Mouse (Mus musculus) kidney, embryonic 15.5 days (tissue): ENCODE data around the gene Edem3. TPM values are rescaled to one million over a fixed set of nuclear protein-coding genes. Genes with fewer than 3 reads are reported as not detected.
"Not testable (repeated sequence)": the region's sequence is repeated elsewhere in the genome, so short reads cannot be mapped to it uniquely, and the experiment has no call there.

Experiments used
- ATAC-seq: fragments of 200-750 bp; cut with Nextera tagmentation; replicated peaks from 2 replicates; pipeline ENCODE4 v1.8.0; 2017; ENCODE audit warnings: moderate TSS enrichment; ENCODE audit not compliant: low FRiP score
- H3K27ac ChIP-seq: fragments of 300-500 bp; sonication (generic); 2 replicates; pipeline ENCODE4 v1.5.1; 2015; ENCODE audit warnings: mild to moderate bottlenecking, inconsistent platforms
- H3K27me3 ChIP-seq: fragments of 300-500 bp; sonication (generic); 2 replicates; pipeline ENCODE4 v1.6.1; 2015; ENCODE audit warnings: inconsistent platforms
- H3K36me3 ChIP-seq: fragments of 300-500 bp; sonication (generic); 2 replicates; pipeline ENCODE4 v1.6.1; 2015; ENCODE audit warnings: inconsistent platforms
- H3K4me1 ChIP-seq: fragments of 300-500 bp; sonication (generic); 2 replicates; pipeline ENCODE4 v1.6.1; 2015; ENCODE audit warnings: inconsistent platforms
- H3K4me2 ChIP-seq: fragments of 300-500 bp; sonication (generic); 2 replicates; pipeline ENCODE4 v1.6.1; 2015; ENCODE audit warnings: moderate library complexity, mild to moderate bottlenecking, inconsistent platforms
- H3K4me3 ChIP-seq: fragments of 300-500 bp; sonication (generic); replicated peaks from 2 replicates; pipeline ENCODE4 v1.5.1; 2015; ENCODE audit warnings: mild to moderate bottlenecking, inconsistent platforms
- H3K9ac ChIP-seq: fragments of 300-500 bp; sonication (generic); 2 replicates; pipeline ENCODE4 v1.6.1; 2015; ENCODE audit warnings: mild to moderate bottlenecking, inconsistent platforms
- H3K9me3 ChIP-seq: fragments of 300-500 bp; sonication (generic); replicated peaks from 2 replicates; pipeline ENCODE4 v1.6.1; 2016; ENCODE audit warnings: inconsistent platforms
- WGBS: fragments of 180-500 bp; shearing (Covaris S2); methylation state at CpG from one replicate; pipeline ENCODE4 v1.1.7; 2015; ENCODE audit warnings: mixed read lengths; 5-methylcytosine and 5-hydroxymethylcytosine counted together
- polyA plus RNA-seq: library from polyadenylated mRNA; unstranded; fragments of >200 nt; fragmentation: Nextera tagmentation; extraction: Ambion mirVana; gene quantifications from 2 replicates; pipeline ENCODE4 v1.2.1, GENCODE M21; 2015

Gene Edem3
- polyA plus RNA-seq, 1 experiment from 2014 or later, result 15.7 TPM

- WGBS, result 89% methylated on average over 8 of the region's 8 CpGs
These were observed 36.6 kb upstream of the Edem3 start for GRCm38 (mm10) chr1:151718575-151718974.

GRCm38 (mm10) chr1:151719911-151720310 lies 35.3 kb upstream of the Edem3 start:
- Histone ChIP-seq H3K4me2 (no peak overlapping the region), H3K4me3 (no peak overlapping the region), H3K9me3 (no peaks in the 10 kb centered on the region), H3K4me1 (0 out of 2 replicates have a peak, but pooled peaks cover 5% of the 10 kb centered on the region), H3K36me3 (no peaks in the 10 kb centered on the region), H3K9ac (no peak overlapping the region), H3K27me3 (no peaks in the 10 kb centered on the region), H3K27ac (no peak overlapping the region)
- 51% methylated on average over 5 of the region's 5 CpGs for WGBS
- ATAC-seq, result no peak

More at GRCm38 (mm10) chr1:151718575-151718974, 36.6 kb upstream of the Edem3 start:
- Histone ChIP-seq H3K4me2 (no peak overlapping the region), H3K4me1 (0 out of 2 replicates have a peak, but pooled peaks cover 5% of the 10 kb centered on the region), H3K9me3 (no peaks in the 10 kb centered on the region), H3K27me3 (no peaks in the 10 kb centered on the region), H3K27ac (no peak overlapping the region), H3K36me3 (no peaks in the 10 kb centered on the region), H3K9ac (no peak overlapping the region), H3K4me3 (no peak overlapping the region)
- ATAC-seq, result no peak

- Histone ChIP-seq H3K4me3 (no peak overlapping the region), H3K4me1 (0 out of 2 replicates have a peak, but pooled peaks cover 5% of the 10 kb centered on the region), H3K27ac (no peak overlapping the region), H3K27me3 (no peaks in the 10 kb centered on the region), H3K9ac (no peak overlapping the region), H3K4me2 (no peak overlapping the region), H3K9me3 (no peaks in the 10 kb centered on the region), H3K36me3 (no peaks in the 10 kb centered on the region)
- no peak for ATAC-seq
- WGBS, result 88% methylated on average over 2 of the region's 2 CpGs
These were observed 34.6 kb upstream of the Edem3 start for GRCm38 (mm10) chr1:151720566-151720965.

GRCm38 (mm10) chr1:151721357-151721983 lies 33.7 kb upstream of the Edem3 start:
- Histone ChIP-seq H3K36me3 (no peaks in the 10 kb centered on the region), H3K9me3 (no peaks in the 10 kb centered on the region), H3K4me2 (no peak overlapping the region), H3K9ac (no peak overlapping the region), H3K27ac (no peak overlapping the region), H3K27me3 (no peaks in the 10 kb centered on the region), H3K4me3 (no peak overlapping the region), H3K4me1 (0 out of 2 replicates have a peak, but pooled peaks cover 5% of the 10 kb centered on the region)
- no peak for ATAC-seq
- WGBS, result 79% methylated on average over 10 of the region's 10 CpGs

GRCm38 (mm10) chr1:151723771-151724170 lies 31.4 kb upstream of the Edem3 start:
- Histone ChIP-seq H3K9me3 (no peaks in the 10 kb centered on the region), H3K27me3 (no peaks in the 10 kb centered on the region), H3K4me2 (no peak overlapping the region), H3K4me3 (no peak overlapping the region), H3K36me3 (no peaks in the 10 kb centered on the region), H3K9ac (no peak overlapping the region), H3K27ac (no peak overlapping the region), H3K4me1 (0 out of 2 replicates have a peak, but pooled peaks cover 5% of the 10 kb centered on the region)
- ATAC-seq, result no peak
- WGBS, result 74% methylated on average over 4 of the region's 4 CpGs

GRCm38 (mm10) chr1:151725590-151725989 lies 29.6 kb upstream of the Edem3 start:
- Histone ChIP-seq H3K4me1 (no peaks in the 10 kb centered on the region), H3K27ac (no peak overlapping the region), H3K4me3 (no peak overlapping the region), H3K9ac (no peak overlapping the region), H3K27me3 (no peaks in the 10 kb centered on the region), H3K4me2 (no peak overlapping the region), H3K36me3 (no peaks in the 10 kb centered on the region), H3K9me3 (no peaks in the 10 kb centered on the region)
- WGBS, result 70% methylated on average over 2 of the region's 2 CpGs
- ATAC-seq, result no peak

- Histone ChIP-seq H3K4me1 (no peaks in the 10 kb centered on the region), H3K4me3 (no peak overlapping the region), H3K4me2 (no peak overlapping the region), H3K27me3 (no peaks in the 10 kb centered on the region), H3K27ac (no peak overlapping the region), H3K36me3 (no peaks in the 10 kb centered on the region), H3K9ac (no peak overlapping the region), H3K9me3 (no peaks in the 10 kb centered on the region)
- no peak for ATAC-seq
- WGBS, result 90% methylated on average over 6 of the region's 6 CpGs
These were observed 28.8 kb upstream of the Edem3 start for GRCm38 (mm10) chr1:151726358-151726757.

GRCm38 (mm10) chr1:151728141-151728540 lies 27.0 kb upstream of the Edem3 start:
- H3K27me3 ChIP-seq, result no peaks in the 10 kb centered on the region
- WGBS, result 88% methylated on average over 4 of the region's 4 CpGs
- no peak overlapping the region for H3K4me2 ChIP-seq
- H3K4me1 ChIP-seq, result no peaks in the 10 kb centered on the region
- H3K4me3 ChIP-seq, result no peak overlapping the region
- no peaks in the 10 kb centered on the region for H3K36me3 ChIP-seq
- H3K9ac ChIP-seq, result no peak overlapping the region
- no peak overlapping the region for H3K27ac ChIP-seq
- no peaks in the 10 kb centered on the region for H3K9me3 ChIP-seq
- no peak for ATAC-seq

GRCm38 (mm10) chr1:151737146-151737545 lies 18.0 kb upstream of the Edem3 start:
- H3K4me3 ChIP-seq, result no peak overlapping the region
- H3K4me2 ChIP-seq, result no peak overlapping the region

GRCm38 (mm10) chr1:151741199-151741621 lies 14.0 kb upstream of the Edem3 start:
- H3K27ac ChIP-seq, result no peak overlapping the region
- H3K9ac ChIP-seq, result no peak overlapping the region
- no peak overlapping the region for H3K4me3 ChIP-seq
- H3K27me3 ChIP-seq, result no peaks in the 10 kb centered on the region
- ATAC-seq, result no peak
- no peaks in the 10 kb centered on the region for H3K36me3 ChIP-seq
- H3K9me3 ChIP-seq, result no peaks in the 10 kb centered on the region
- H3K4me2 ChIP-seq, result no peak overlapping the region
- WGBS, result 86% methylated on average over 7 of the region's 7 CpGs
- no peaks in the 10 kb centered on the region for H3K4me1 ChIP-seq

More at GRCm38 (mm10) chr1:151737146-151737545, 18.0 kb upstream of the Edem3 start:
- no peaks in the 10 kb centered on the region for H3K4me1 ChIP-seq
- no peak for ATAC-seq
- H3K9me3 ChIP-seq, result no peaks in the 10 kb centered on the region
- H3K36me3 ChIP-seq, result no peaks in the 10 kb centered on the region
- WGBS, result 79% methylated on average over 2 of the region's 2 CpGs
- no peaks in the 10 kb centered on the region for H3K27me3 ChIP-seq
- H3K27ac ChIP-seq, result no peak overlapping the region
- no peak overlapping the region for H3K9ac ChIP-seq

- not testable (repeated sequence) for H3K27me3 ChIP-seq, H3K4me1 ChIP-seq, H3K4me3 ChIP-seq, H3K9ac ChIP-seq, H3K27ac ChIP-seq, H3K9me3 ChIP-seq, H3K4me2 ChIP-seq, H3K36me3 ChIP-seq, ATAC-seq
- 90% methylated on average over 2 of the region's 2 CpGs for WGBS
These were observed 5.3 kb upstream of the Edem3 start for GRCm38 (mm10) chr1:151749894-151750293.

- Histone ChIP-seq H3K4me3 (no peak overlapping the region), H3K9ac (no peak overlapping the region), H3K4me2 (no peak overlapping the region), H3K4me1 (peaks cover 18% of the 10 kb centered on the region), H3K9me3 (no peaks in the 10 kb centered on the region), H3K27me3 (no peaks in the 10 kb centered on the region), H3K36me3 (no peaks in the 10 kb centered on the region), H3K27ac (no peak overlapping the region)
- WGBS, result 72% methylated on average over 4 of the region's 4 CpGs
- no peak for ATAC-seq
These were observed 2.2 kb upstream of the Edem3 start for GRCm38 (mm10) chr1:151752946-151753345.
